Mouse (Mus musculus) forebrain, postnatal 0 days (tissue): Measurements from ENCODE around the gene Fignl2. TPM values are rescaled to one million over a fixed set of nuclear protein-coding genes. Genes with fewer than 3 reads are reported as not detected.

Source experiments
- ATAC-seq: fragments of 200-750 bp; cut with Nextera tagmentation; 2 replicates; pipeline ENCODE4 v1.8.0; 2017; ENCODE audit warnings: mild to moderate bottlenecking, moderate library complexity
- DNase-seq: peaks from one replicate; pipeline ENCODE4 v3.0.0-alpha.2; 2015
- H3K27ac ChIP-seq: fragments of 300-500 bp; sonication (generic); 2 replicates; pipeline ENCODE4 v1.5.1; 2014; ENCODE audit warnings: low read depth, mild to moderate bottlenecking, antibody characterized with exemption, low read length, moderate library complexity, mixed read lengths
- H3K27me3 ChIP-seq: fragments of 300-500 bp; sonication (generic); 2 replicates; pipeline ENCODE4 v1.6.1; 2014; ENCODE audit warnings: mild to moderate bottlenecking, low read length, mixed read lengths; ENCODE audit not compliant: insufficient read depth
- H3K36me3 ChIP-seq: fragments of 300-500 bp; sonication (generic); 2 replicates; pipeline ENCODE4 v1.6.1; 2014; ENCODE audit warnings: mild to moderate bottlenecking, moderate library complexity; ENCODE audit not compliant: insufficient read depth
- H3K4me1 ChIP-seq: fragments of 300-500 bp; sonication (generic); 2 replicates; pipeline ENCODE4 v1.6.1; 2014; ENCODE audit warnings: antibody characterized with exemption; ENCODE audit not compliant: insufficient read depth
- H3K4me2 ChIP-seq: fragments of 300-500 bp; sonication (generic); 2 replicates; pipeline ENCODE4 v1.6.1; 2014; ENCODE audit warnings: low read depth, mild to moderate bottlenecking, moderate library complexity
- H3K4me3 ChIP-seq: fragments of 300-500 bp; sonication (generic); 2 replicates; pipeline ENCODE4 v1.5.1; 2014; ENCODE audit warnings: low read depth, low read length, mixed read lengths
- H3K9ac ChIP-seq: fragments of 300-500 bp; sonication (generic); 2 replicates; pipeline ENCODE4 v1.6.1; 2014; ENCODE audit warnings: mild to moderate bottlenecking
- H3K9me3 ChIP-seq: fragments of 300-500 bp; sonication (generic); 2 replicates; pipeline ENCODE4 v1.6.1; 2016; ENCODE audit warnings: low read length
- CTCF ChIP-seq: sonication (generic); IDR thresholded peaks from 2 replicates; pipeline ENCODE4 v1.5.1; 2016; ENCODE audit warnings: antibody characterized with exemption, control low read depth, low read depth
- WGBS: fragments of 180-500 bp; shearing (Covaris S2); extraction: QIAGEN DNeasy Blood & Tissue Kit; methylation state at CpG from one replicate; pipeline ENCODE4 v1.1.7; 2014; 5-methylcytosine and 5-hydroxymethylcytosine counted together
- polyA plus RNA-seq: library from polyadenylated mRNA; unstranded; fragments of >200 nt; fragmentation: Nextera tagmentation; extraction: Ambion mirVana; gene quantifications from 2 replicates; pipeline ENCODE4 v1.2.1, GENCODE M21; 2015
- total RNA-seq: library from RNA; depleted of rRNA; stranded (reverse); fragments of >200 nt; gene quantifications from 2 replicates; pipeline ENCODE4 v1.2.3, GENCODE M21; 2014

The Fignl2 gene
- total and polyA plus RNA-seq, 2 experiments from 2014 or later, result 0.06 to 1.3 TPM

- H3K9ac ChIP-seq, result no peak overlapping the region
- no peak for DNase-seq
- H3K27me3 ChIP-seq, result no peaks in the 10 kb centered on the region
- 48% methylated on average over 3 of the region's 3 CpGs for WGBS
- no peak for ATAC-seq
- no peak overlapping the region for H3K27ac ChIP-seq
- no peaks in the 10 kb centered on the region for H3K36me3 ChIP-seq
- H3K9me3 ChIP-seq, result no peaks in the 10 kb centered on the region
- no peak overlapping the region for H3K4me3 ChIP-seq
- H3K4me2 ChIP-seq, result no peak overlapping the region
- TF ChIP-seq CTCF, result no peak
- H3K4me1 ChIP-seq, result no peaks in the 10 kb centered on the region
These were observed 10.3 kb downstream of the Fignl2 start for GRCm38 (mm10) chr15:101068029-101068428.

- H3K27ac ChIP-seq, result no peak overlapping the region
- no peaks in the 10 kb centered on the region for H3K27me3 ChIP-seq
- no peaks in the 10 kb centered on the region for H3K36me3 ChIP-seq
- no peaks in the 10 kb centered on the region for H3K9me3 ChIP-seq
- H3K4me1 ChIP-seq, result no peaks in the 10 kb centered on the region
- 24% methylated on average over 7 of the region's 9 CpGs for WGBS
- no peak overlapping the region for H3K4me3 ChIP-seq
- no peak overlapping the region for H3K4me2 ChIP-seq
- no peak for ATAC-seq
- no peak overlapping the region for H3K9ac ChIP-seq
- TF ChIP-seq CTCF, result no peak
- no peak for DNase-seq
These were observed 11.3 kb downstream of the Fignl2 start for GRCm38 (mm10) chr15:101066920-101067696.

DNA sequence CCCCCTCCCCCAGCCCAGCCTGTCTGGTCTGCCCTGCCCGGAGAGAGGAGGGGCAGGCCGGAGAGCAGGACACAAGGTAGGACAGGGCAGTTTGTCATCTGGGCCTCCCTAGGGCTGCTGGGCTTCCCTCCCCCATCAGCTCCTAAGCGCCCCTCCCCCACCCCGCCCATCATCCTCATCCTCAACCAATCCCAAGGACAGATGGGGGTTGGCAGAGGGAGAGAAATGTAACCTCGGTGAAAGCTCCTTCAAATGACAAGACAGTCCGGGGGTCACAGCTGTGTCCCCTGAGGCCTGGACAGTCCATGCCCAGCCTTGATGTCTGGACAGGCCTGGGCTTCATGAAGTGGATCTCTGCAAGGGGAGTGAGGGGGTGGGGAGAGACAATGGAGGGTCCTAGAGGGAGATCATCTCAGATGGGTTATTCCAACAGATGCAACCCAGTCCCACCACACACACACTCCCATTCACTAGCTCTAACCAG is 12.0 kb downstream of the Fignl2 start:
- H3K9ac ChIP-seq, result no peak overlapping the region
- no peaks in the 10 kb centered on the region for H3K36me3 ChIP-seq
- H3K27ac ChIP-seq, result no peak overlapping the region
- no peaks in the 10 kb centered on the region for H3K9me3 ChIP-seq
- 16% methylated on average over 5 of the region's 6 CpGs for WGBS
- ATAC-seq (no peak), DNase-seq (no peak)
- no peaks in the 10 kb centered on the region for H3K27me3 ChIP-seq
- H3K4me1 ChIP-seq, result no peaks in the 10 kb centered on the region
- no peak overlapping the region for H3K4me3 ChIP-seq
- no peak for TF ChIP-seq CTCF
- H3K4me2 ChIP-seq, result no peak overlapping the region

GRCm38 (mm10) chr15:101065069-101065468 is 13.3 kb downstream of the Fignl2 start:
- TF ChIP-seq CTCF, result no peak
- H3K36me3 ChIP-seq, result no peaks in the 10 kb centered on the region
- H3K27ac ChIP-seq, result no peak overlapping the region
- ATAC-seq (no peak), DNase-seq (no peak)
- H3K9me3 ChIP-seq, result no peaks in the 10 kb centered on the region
- no peak overlapping the region for H3K4me3 ChIP-seq
- H3K4me1 ChIP-seq, result no peaks in the 10 kb centered on the region
- no peaks in the 10 kb centered on the region for H3K27me3 ChIP-seq
- 44% methylated on average over 6 of the region's 6 CpGs for WGBS
- no peak overlapping the region for H3K4me2 ChIP-seq
- H3K9ac ChIP-seq, result no peak overlapping the region

- no peak for DNase-seq
- H3K9me3 ChIP-seq, result no peaks in the 10 kb centered on the region
- 51% methylated on average over 11 of the region's 11 CpGs for WGBS
- no peaks in the 10 kb centered on the region for H3K36me3 ChIP-seq
- no peak for TF ChIP-seq CTCF
- no peak overlapping the region for H3K9ac ChIP-seq
- no peaks in the 10 kb centered on the region for H3K27me3 ChIP-seq
- H3K27ac ChIP-seq, result no peak overlapping the region
- no peaks in the 10 kb centered on the region for H3K4me1 ChIP-seq
- no peak overlapping the region for H3K4me2 ChIP-seq
- no peak overlapping the region for H3K4me3 ChIP-seq
- ATAC-seq, result no peak
These were observed 18.0 kb downstream of the Fignl2 start for GRCm38 (mm10) chr15:101060280-101060852.

GRCm38 (mm10) chr15:101059570-101060279 is 18.6 kb downstream of the Fignl2 start:
- ATAC-seq, result no peak
- Histone ChIP-seq H3K27ac (no peak overlapping the region), H3K9ac (no peak overlapping the region), H3K4me1 (no peaks in the 10 kb centered on the region), H3K36me3 (no peaks in the 10 kb centered on the region), H3K27me3 (no peaks in the 10 kb centered on the region), H3K4me2 (no peak overlapping the region), H3K9me3 (no peaks in the 10 kb centered on the region), H3K4me3 (no peak overlapping the region)
- DNase-seq, result no peak
- 17% methylated on average over 9 of the region's 9 CpGs for WGBS
- TF ChIP-seq CTCF, result no peak

GRCm38 (mm10) chr15:101056225-101056624 is 22.1 kb downstream of the Fignl2 start:
- peak; percentile 85 for TF ChIP-seq CTCF
- no peaks in the 10 kb centered on the region for H3K4me1 ChIP-seq
- H3K9me3 ChIP-seq, result 0 out of 2 replicates have a peak, but pooled peaks cover 4% of the 10 kb centered on the region
- H3K9ac ChIP-seq, result no peak overlapping the region
- H3K4me2 ChIP-seq, result no peak overlapping the region
- ATAC-seq, result peak; percentile 88
- peaks cover 21% of the 10 kb centered on the region for H3K27me3 ChIP-seq
- peak; percentile 80 for DNase-seq
- no peak overlapping the region for H3K4me3 ChIP-seq
- no peaks in the 10 kb centered on the region for H3K36me3 ChIP-seq
- WGBS, result 40% methylated on average over 10 of the region's 10 CpGs
- no peak overlapping the region for H3K27ac ChIP-seq
